Comparison of ENCODE assay signal across 10 mouse cellular contexts in genomic region chr2:49720343-49720742, GRCm38 (mm10).
DNase-seq lines count a peak whose midpoint lies in the region; ATAC-seq and TF ChIP-seq lines count a peak whose summit lies in the region.
"Had no signal": no experiment of that assay in that cellular context is flagged by ENCODE, and none has a peak within 500 bp of the region (broad histone marks: within the 10 kb centered on the region; RNA-seq: fewer than 3 reads in every experiment).

No protein-coding gene starts in this region.

- no peaks in the 10 kb centered on the region for H3K9me3 ChIP-seq in neural tube, embryonic 11.5 days (ENCODE audit: control insufficient read depth, low read length)
- H3K9me3 ChIP-seq in limb, embryonic 10.5 days (replicated peaks), result no peaks in the 10 kb centered on the region
- H3K9me3 ChIP-seq in liver, embryonic 12.5 days (replicated peaks), result no peaks in the 10 kb centered on the region

- TF ChIP-seq CTCF in gastrocnemius, adult 2 months (IDR thresholded peaks at IDR 0.05), result no peak

- H3K36me3 ChIP-seq in neural tube, embryonic 11.5 days (ENCODE audit: control insufficient read depth, insufficient read depth, low read length), result no peaks in the 10 kb centered on the region; the same call in 1 of the 2 replicates
- peaks cover 43% of the 10 kb centered on the region for H3K36me3 ChIP-seq in limb, embryonic 10.5 days
- no peaks in the 10 kb centered on the region for H3K36me3 ChIP-seq in liver, embryonic 12.5 days

- H3K4me1 ChIP-seq in neural tube, embryonic 11.5 days (ENCODE audit: control insufficient read depth, insufficient read depth, low read length), result peaks cover 39% of the 10 kb centered on the region
- H3K4me1 ChIP-seq in limb, embryonic 10.5 days, result peaks cover 57% of the 10 kb centered on the region
- peaks cover 5% of the 10 kb centered on the region; the same call in 1 of the 2 replicates for H3K4me1 ChIP-seq in liver, embryonic 12.5 days

- intact Hi-C loops in gastrocnemius, adult 2 months (cut with DNase I), result no loop called here

- peak overlapping the region; percentile 19 for H3K4me2 ChIP-seq in neural tube, embryonic 11.5 days (ENCODE audit: low read depth)
- no peak overlapping the region for H3K4me2 ChIP-seq in liver, embryonic 12.5 days

- ATAC-seq in neural tube, embryonic 11.5 days (ENCODE audit: insufficient read depth, low FRiP score, low TSS enrichment), result no peak
- ATAC-seq in liver, embryonic 12.5 days, result no peak

- peak overlapping the region; percentile 18; the same call in 1 of the 2 replicates for H3K9ac ChIP-seq in neural tube, embryonic 11.5 days (ENCODE audit: low read length)
- H3K9ac ChIP-seq in liver, embryonic 12.5 days, result no peak overlapping the region

- H3K27ac ChIP-seq in gastrocnemius, adult 2 months, result no peak overlapping the region; the same call in 1 of the 2 replicates
- peak overlapping the region; percentile 85 for H3K27ac ChIP-seq in neural tube, embryonic 11.5 days (ENCODE audit: low read depth, low read length)
- H3K27ac ChIP-seq in limb, embryonic 10.5 days, result peak overlapping the region; percentile 86
- no peak overlapping the region for H3K27ac ChIP-seq in liver, embryonic 12.5 days

- peak overlapping the region; percentile 6; the same call in 1 of the 2 replicates for H3K4me3 ChIP-seq in gastrocnemius, adult 2 months
- H3K4me3 ChIP-seq in neural tube, embryonic 11.5 days (ENCODE audit: low read depth, low read length), result no peak overlapping the region
- H3K4me3 ChIP-seq in limb, embryonic 10.5 days, result peak overlapping the region; percentile 29
- no peak overlapping the region for H3K4me3 ChIP-seq in liver, embryonic 12.5 days
- H3K4me3 ChIP-seq: myocyte had no signal

- 52% methylated on average over 9 of the region's 9 CpGs for whole genome bisulfite sequencing in neural tube, embryonic 11.5 days
- 26% methylated on average over 9 of the region's 9 CpGs for WGBS in limb, embryonic 10.5 days
- WGBS in liver, embryonic 12.5 days (ENCODE audit: insufficient replicate concordance), result 58% methylated on average over 9 of the region's 9 CpGs

- H3K27me3 ChIP-seq in neural tube, embryonic 11.5 days (ENCODE audit: control insufficient read depth, insufficient read depth, low read length), result no peaks in the 10 kb centered on the region
- H3K27me3 ChIP-seq in limb, embryonic 10.5 days (ENCODE audit: low read depth, poor library complexity, severe bottlenecking), result no peaks in the 10 kb centered on the region
- 0 out of 2 replicates have a peak, but pooled peaks cover 6% of the 10 kb centered on the region for H3K27me3 ChIP-seq in liver, embryonic 12.5 days (replicated peaks)

- DNase-seq in gastrocnemius, adult 2 months, result no peak
- no peak for DNase-seq in gastrocnemius, postnatal 4 days (ENCODE audit: low spot score in 2 of 2)
- no peak for DNase-seq in neural tube, embryonic 11.5 days (ENCODE audit: low spot score)
- no peak for DNase-seq in neural tube, embryonic 10.5 days (ENCODE audit: extremely low spot score, low spot score)
- no peak for DNase-seq in limb, embryonic 10.5 days (ENCODE audit: low spot score)
- DNase-seq in thymus, postnatal 14 days, result no peak
- no peak for DNase-seq in liver
- DNase-seq: cerebellum, adult 11-12 months had no signal

Comparison
In these comparisons a context has a peak if more than half of its experiments do, and no peak if none do; other contexts are left out.
1. H3K27ac ChIP-seq: peak in neural tube, embryonic 11.5 days (single experiment) and limb, embryonic 10.5 days (single experiment); none in gastrocnemius, adult 2 months (single experiment) and liver, embryonic 12.5 days (single experiment).
2. H3K4me3 ChIP-seq: peak in gastrocnemius, adult 2 months (single experiment) and limb, embryonic 10.5 days (single experiment); none in neural tube, embryonic 11.5 days (single experiment) and liver, embryonic 12.5 days (single experiment).